Mouse (Mus musculus) liver, adult 2 months (tissue): ENCODE results near the gene Phf5a.
A peak's percentile ranks its signal among the peaks of the same experiment; 100 is the strongest.

ENCODE experiments used
- CTCF ChIP-seq: fragments of 200-500 bp; IDR thresholded peaks from 2 replicates; pipeline ENCODE4 v1.5.1; 2011; ENCODE audit warnings: low read depth, low read length, control low read depth
- POLR2A ChIP-seq: fragments of 200-500 bp; IDR thresholded peaks from 2 replicates; pipeline ENCODE4 v1.6.1; 2011; ENCODE audit warnings: low read length, control low read depth; ENCODE audit not compliant: insufficient read depth; ENCODE audit errors: extremely low read depth

DNA sequence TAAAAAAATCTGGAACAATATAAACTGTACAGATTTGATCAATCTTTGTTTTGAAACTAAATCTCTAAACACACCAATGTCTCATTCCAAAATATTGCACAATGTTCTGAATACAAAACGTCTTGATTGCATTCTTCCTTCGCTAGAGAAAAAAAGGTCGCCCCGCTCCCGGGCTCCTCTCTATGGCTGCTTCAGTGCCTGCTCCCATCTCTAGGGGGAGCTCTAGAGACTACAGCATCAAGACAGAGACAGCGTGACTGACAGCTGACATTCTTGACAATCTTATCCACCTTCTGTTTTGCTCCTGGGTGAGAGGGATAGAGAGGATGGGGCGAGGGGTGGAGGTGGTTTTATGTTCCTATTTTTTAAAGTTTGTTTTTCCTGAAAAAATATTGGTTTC lies 23.4 kb downstream of the Phf5a start:
- TF ChIP-seq CTCF, result peak; percentile 78
- TF ChIP-seq POLR2A, result no peak
